Mouse (Mus musculus) hindbrain, embryonic 12.5 days (tissue): Measurements from ENCODE around the gene Syne1. TPM values are rescaled to one million over a fixed set of nuclear protein-coding genes. Genes with fewer than 3 reads are reported as not detected.

Source experiments
- ATAC-seq: fragments of 200-750 bp; cut with Nextera tagmentation; 2 replicates; pipeline ENCODE4 v1.8.0; 2017; ENCODE audit warnings: moderate TSS enrichment; ENCODE audit not compliant: low FRiP score
- H3K27ac ChIP-seq: fragments of 300-500 bp; sonication (generic); 2 replicates; pipeline ENCODE4 v1.5.1; 2016; ENCODE audit warnings: mild to moderate bottlenecking
- H3K27me3 ChIP-seq: fragments of 300-500 bp; sonication (generic); 2 replicates; pipeline ENCODE4 v1.6.1; 2016; ENCODE audit warnings: mild to moderate bottlenecking
- H3K36me3 ChIP-seq: fragments of 300-500 bp; sonication (generic); 2 replicates; pipeline ENCODE4 v1.6.1; 2016; ENCODE audit warnings: mild to moderate bottlenecking
- H3K4me1 ChIP-seq: fragments of 300-500 bp; sonication (generic); 2 replicates; pipeline ENCODE4 v1.6.1; 2016
- H3K4me2 ChIP-seq: fragments of 300-500 bp; sonication (generic); replicated peaks from 2 replicates; pipeline ENCODE4 v1.6.1; 2016; ENCODE audit warnings: mild to moderate bottlenecking
- H3K4me3 ChIP-seq: fragments of 300-500 bp; sonication (generic); 2 replicates; pipeline ENCODE4 v1.5.1; 2016; ENCODE audit warnings: mild to moderate bottlenecking
- H3K9ac ChIP-seq: fragments of 300-500 bp; sonication (generic); 2 replicates; pipeline ENCODE4 v1.6.1; 2016; ENCODE audit warnings: mild to moderate bottlenecking, moderate library complexity
- H3K9me3 ChIP-seq: fragments of 300-500 bp; sonication (generic); replicated peaks from 2 replicates; pipeline ENCODE4 v1.6.1; 2016; ENCODE audit warnings: mild to moderate bottlenecking
- WGBS: fragments of 180-500 bp; shearing (Covaris S2); methylation state at CpG from one replicate; pipeline ENCODE4 v1.1.7; 2016; 5-methylcytosine and 5-hydroxymethylcytosine counted together
- polyA plus RNA-seq: library from polyadenylated mRNA; unstranded; fragments of >200 nt; fragmentation: Nextera tagmentation; extraction: Ambion mirVana; gene quantifications from 2 replicates; pipeline ENCODE4 v1.2.1, GENCODE M21; 2016

The Syne1 gene
- polyA plus RNA-seq, 1 experiment from 2014 or later: 7.0 TPM

DNA sequence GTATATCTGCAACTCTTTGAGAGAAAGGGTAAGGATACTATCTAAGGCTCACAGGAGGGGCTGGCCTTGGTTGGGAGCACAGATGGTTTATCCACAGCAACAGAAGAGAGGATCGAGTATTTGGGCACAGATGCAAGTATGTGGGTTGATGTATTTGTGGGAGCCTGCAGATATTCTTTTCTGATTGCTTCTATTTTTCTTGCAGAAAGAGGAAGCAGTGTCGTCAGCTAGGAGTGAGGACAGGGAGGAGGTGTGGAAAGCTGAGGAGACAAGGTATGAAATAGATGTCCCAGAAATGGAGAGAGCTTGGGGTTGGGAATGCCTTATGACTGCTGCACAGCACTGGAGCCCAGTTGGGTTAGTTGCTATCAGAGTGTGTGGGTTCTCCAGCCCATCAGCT, 172.3 kb downstream of the Syne1 start:
- Histone ChIP-seq H3K4me1 (no peaks in the 10 kb centered on the region), H3K9ac (no peak overlapping the region), H3K4me3 (no peak overlapping the region), H3K9me3 (no peaks in the 10 kb centered on the region), H3K27ac (no peak overlapping the region), H3K27me3 (no peaks in the 10 kb centered on the region), H3K4me2 (no peak overlapping the region), H3K36me3 (no peaks in the 10 kb centered on the region)
- 76% methylated on average over 2 of the region's 2 CpGs for WGBS
- no peak for ATAC-seq

DNA sequence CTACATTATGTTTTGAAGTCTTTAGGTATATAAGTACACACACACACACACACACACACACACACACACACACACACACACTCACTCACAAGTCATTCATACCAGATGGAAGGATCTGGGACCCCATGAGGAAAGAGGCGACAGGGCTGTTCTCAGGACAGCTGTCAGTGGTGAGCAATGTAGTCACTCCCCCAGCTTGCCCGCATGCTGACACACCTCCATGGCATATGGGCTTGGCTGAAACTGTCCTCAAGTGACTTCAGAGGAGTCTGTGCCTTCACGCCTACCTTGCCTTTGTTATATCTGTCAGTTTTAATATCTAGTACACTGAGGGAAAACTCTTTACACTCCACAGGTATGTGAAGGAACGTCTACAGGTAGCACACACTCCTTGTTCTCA, 181.7 kb downstream of the Syne1 start:
- Histone ChIP-seq H3K4me1 (no peaks in the 10 kb centered on the region), H3K27ac (no peak overlapping the region), H3K27me3 (no peaks in the 10 kb centered on the region), H3K36me3 (no peaks in the 10 kb centered on the region), H3K9me3 (no peaks in the 10 kb centered on the region), H3K4me2 (no peak overlapping the region), H3K4me3 (no peak overlapping the region), H3K9ac (no peak overlapping the region)
- no peak for ATAC-seq
- 68% methylated on average over 4 of the region's 4 CpGs for WGBS

DNA sequence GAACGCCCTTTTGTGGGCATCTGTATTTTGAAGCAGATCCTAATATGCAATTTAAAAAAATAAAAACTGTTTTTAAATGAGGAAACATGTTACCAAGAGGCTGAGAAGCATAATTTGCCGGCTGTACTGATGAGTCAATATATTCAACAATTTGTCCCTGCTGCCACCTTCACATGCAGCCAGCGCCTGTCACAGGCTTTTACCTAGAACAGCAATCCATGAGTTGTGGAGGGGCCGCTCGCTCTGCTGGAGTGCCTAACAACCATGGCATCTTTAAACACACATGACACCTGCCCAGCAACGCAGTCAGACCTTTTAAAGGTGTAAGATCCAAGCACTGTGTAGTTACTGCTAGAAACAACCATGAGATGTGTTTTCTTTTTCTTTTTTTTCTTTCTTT, 183.0 kb downstream of the Syne1 start:
- H3K27ac ChIP-seq: no peak overlapping the region
- H3K4me3 ChIP-seq: no peak overlapping the region
- H3K9me3 ChIP-seq: no peaks in the 10 kb centered on the region
- WGBS: 73% methylated on average over 6 of the region's 6 CpGs
- ATAC-seq: no peak
- H3K4me2 ChIP-seq: no peak overlapping the region
- no peaks in the 10 kb centered on the region for H3K4me1 ChIP-seq
- H3K36me3 ChIP-seq: no peaks in the 10 kb centered on the region
- H3K9ac ChIP-seq: no peak overlapping the region
- no peaks in the 10 kb centered on the region for H3K27me3 ChIP-seq

DNA sequence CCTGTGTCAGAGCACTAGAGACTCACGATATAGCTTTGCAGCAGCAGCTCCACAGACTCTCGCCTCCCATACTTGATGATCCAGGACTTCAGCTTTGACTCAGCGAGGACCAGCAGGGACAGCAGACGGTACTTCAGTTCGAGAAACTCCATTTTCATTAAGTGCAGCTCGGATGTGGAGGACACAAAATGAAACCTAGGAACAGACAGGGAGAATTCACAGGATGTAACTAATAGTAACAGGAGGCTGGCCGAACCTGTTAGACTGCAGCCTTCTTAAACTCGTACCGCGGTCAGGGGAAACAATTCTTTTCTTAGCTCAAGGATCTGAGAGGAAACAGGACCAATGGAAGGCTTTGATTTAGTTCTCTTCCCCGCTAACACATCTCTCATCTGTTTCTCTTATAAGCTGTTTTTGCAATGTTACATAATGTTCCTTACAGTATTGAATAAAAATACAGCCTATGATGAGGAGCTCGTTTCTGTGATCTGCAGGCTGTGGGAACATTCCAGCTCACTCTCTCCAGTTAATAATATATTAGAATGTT, 183.7 kb downstream of the Syne1 start:
- H3K4me3 ChIP-seq: no peak overlapping the region
- H3K4me2 ChIP-seq: no peak overlapping the region
- no peaks in the 10 kb centered on the region for H3K9me3 ChIP-seq
- H3K27ac ChIP-seq: no peak overlapping the region
- 73% methylated on average over 12 of the region's 12 CpGs for WGBS
- H3K4me1 ChIP-seq: no peaks in the 10 kb centered on the region
- no peak for ATAC-seq
- no peaks in the 10 kb centered on the region for H3K27me3 ChIP-seq
- H3K9ac ChIP-seq: no peak overlapping the region
- no peaks in the 10 kb centered on the region for H3K36me3 ChIP-seq

DNA sequence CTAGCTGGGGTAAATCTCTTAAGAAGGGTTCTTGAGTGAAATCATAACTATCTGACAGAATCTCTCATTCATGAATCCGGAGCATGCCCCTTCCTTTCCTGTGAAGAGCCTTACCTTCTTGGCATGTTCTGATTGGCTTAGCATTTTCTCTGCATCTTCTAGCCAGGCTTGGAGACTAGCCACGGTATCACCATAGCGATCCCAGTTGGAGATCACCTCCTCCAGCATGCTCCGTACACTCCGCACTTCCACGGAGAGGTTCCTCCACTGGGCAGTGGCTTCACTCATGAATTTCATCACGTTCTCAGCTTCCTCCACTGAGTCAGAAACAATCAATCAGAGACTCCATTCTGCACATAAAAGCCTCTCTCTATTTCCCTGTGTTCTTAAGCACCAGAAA, 190.7 kb downstream of the Syne1 start:
- Histone ChIP-seq H3K4me2 (no peak overlapping the region), H3K9ac (no peak overlapping the region), H3K27ac (no peak overlapping the region), H3K4me3 (no peak overlapping the region), H3K9me3 (no peaks in the 10 kb centered on the region), H3K36me3 (no peaks in the 10 kb centered on the region), H3K4me1 (no peaks in the 10 kb centered on the region), H3K27me3 (no peaks in the 10 kb centered on the region)
- ATAC-seq: no peak
- 50% methylated on average over 7 of the region's 7 CpGs for WGBS

DNA sequence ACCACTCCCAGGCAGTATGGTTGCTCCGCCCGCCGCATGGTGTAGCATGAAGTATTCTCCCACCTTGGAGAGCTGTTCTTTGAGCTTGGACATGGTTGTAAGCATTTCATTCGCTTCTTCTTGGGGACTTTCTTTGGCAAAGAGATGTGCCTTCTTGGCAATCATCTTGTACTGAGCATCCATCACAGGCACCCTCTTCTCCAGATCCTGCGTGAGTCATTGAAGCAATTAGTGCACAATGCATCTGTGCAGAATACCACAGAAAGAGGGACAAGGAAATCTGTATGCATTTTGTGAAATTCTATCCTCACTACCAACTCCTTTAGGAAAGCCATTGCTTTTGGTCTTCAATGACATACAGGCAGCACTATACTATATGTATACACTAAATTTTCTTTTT, 194.7 kb downstream of the Syne1 start:
- H3K9ac ChIP-seq: no peak overlapping the region
- no peak for ATAC-seq
- no peaks in the 10 kb centered on the region for H3K4me1 ChIP-seq
- no peaks in the 10 kb centered on the region for H3K36me3 ChIP-seq
- H3K27ac ChIP-seq: no peak overlapping the region
- H3K27me3 ChIP-seq: no peaks in the 10 kb centered on the region
- H3K4me3 ChIP-seq: no peak overlapping the region
- H3K4me2 ChIP-seq: no peak overlapping the region
- WGBS: 86% methylated on average over 5 of the region's 5 CpGs
- no peaks in the 10 kb centered on the region for H3K9me3 ChIP-seq

DNA sequence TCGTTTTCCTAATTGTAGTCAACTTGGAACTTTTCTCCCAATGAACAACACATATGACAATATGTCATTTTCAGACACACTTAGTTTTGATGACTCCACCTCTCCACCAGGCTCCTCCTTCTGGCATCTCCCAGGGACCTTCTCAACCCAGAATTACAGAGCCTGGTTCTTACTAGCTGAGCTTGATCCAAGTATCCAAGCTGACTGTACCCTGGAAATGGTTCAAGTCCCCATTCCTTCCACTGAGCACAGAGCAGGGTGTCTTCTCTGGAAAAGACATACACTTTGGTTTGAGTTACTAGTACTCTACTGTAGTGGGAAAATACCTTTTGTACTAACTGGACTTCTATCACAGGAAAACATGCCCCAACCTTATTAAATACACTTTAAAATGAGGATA, 197.9 kb downstream of the Syne1 start:
- Histone ChIP-seq H3K27ac (no peak overlapping the region), H3K27me3 (no peaks in the 10 kb centered on the region), H3K4me3 (no peak overlapping the region), H3K4me2 (no peak overlapping the region), H3K9ac (no peak overlapping the region), H3K4me1 (no peaks in the 10 kb centered on the region), H3K36me3 (no peaks in the 10 kb centered on the region), H3K9me3 (no peaks in the 10 kb centered on the region)
- ATAC-seq: no peak
- 96% methylated on average over 1 of the region's 1 CpGs for WGBS

DNA sequence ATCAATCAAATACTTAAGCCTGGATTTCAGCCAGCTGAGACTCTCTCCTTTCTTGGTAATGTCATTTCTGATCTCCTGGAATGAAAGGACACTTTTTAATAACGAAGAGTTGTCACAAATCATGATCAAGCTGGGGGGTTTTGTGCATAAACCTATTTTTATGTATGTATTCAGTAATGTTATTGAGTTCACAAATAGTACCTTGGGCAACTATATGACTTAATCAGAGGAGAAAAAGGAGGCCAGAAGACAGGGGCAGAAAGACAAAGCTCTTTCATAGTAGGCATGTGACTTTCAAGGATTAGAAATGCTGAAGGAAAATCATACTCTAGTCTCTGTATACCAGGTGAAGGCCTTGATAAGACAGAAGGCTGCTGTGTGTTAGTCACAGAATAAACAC, 204.4 kb downstream of the Syne1 start:
- H3K27ac ChIP-seq: no peak overlapping the region
- no peaks in the 10 kb centered on the region for H3K4me1 ChIP-seq
- H3K27me3 ChIP-seq: no peaks in the 10 kb centered on the region
- no peaks in the 10 kb centered on the region for H3K36me3 ChIP-seq
- ATAC-seq: no peak
- H3K9me3 ChIP-seq: no peaks in the 10 kb centered on the region
- 57% methylated on average over 1 of the region's 1 CpGs for WGBS
- no peak overlapping the region for H3K4me3 ChIP-seq
- no peak overlapping the region for H3K4me2 ChIP-seq
- H3K9ac ChIP-seq: no peak overlapping the region

DNA sequence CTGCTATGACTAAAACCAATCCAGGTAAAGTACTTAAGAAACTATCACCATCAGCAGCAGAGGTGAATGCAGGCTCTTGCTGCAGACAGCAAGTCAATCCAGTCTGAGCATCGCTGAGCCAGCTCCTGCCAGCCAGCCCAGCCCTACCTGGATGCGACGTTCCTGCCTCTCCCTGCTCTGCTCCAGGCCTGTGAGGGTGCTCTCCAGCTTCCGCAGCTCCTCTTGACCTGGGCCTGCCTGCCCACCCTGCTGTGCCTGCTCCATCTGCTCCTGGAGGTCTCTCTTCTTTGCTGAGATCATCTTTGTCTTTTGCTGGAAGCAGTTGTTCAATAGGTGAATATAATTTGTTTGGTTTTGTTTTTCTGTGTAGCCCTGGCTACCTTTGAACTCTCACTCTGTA, 208.1 kb downstream of the Syne1 start:
- no peak overlapping the region for H3K4me2 ChIP-seq
- no peak overlapping the region for H3K27ac ChIP-seq
- H3K9me3 ChIP-seq: no peaks in the 10 kb centered on the region
- no peaks in the 10 kb centered on the region for H3K27me3 ChIP-seq
- H3K4me3 ChIP-seq: no peak overlapping the region
- 62% methylated on average over 4 of the region's 4 CpGs for WGBS
- no peak for ATAC-seq
- H3K36me3 ChIP-seq: no peaks in the 10 kb centered on the region
- no peak overlapping the region for H3K9ac ChIP-seq
- no peaks in the 10 kb centered on the region for H3K4me1 ChIP-seq

DNA sequence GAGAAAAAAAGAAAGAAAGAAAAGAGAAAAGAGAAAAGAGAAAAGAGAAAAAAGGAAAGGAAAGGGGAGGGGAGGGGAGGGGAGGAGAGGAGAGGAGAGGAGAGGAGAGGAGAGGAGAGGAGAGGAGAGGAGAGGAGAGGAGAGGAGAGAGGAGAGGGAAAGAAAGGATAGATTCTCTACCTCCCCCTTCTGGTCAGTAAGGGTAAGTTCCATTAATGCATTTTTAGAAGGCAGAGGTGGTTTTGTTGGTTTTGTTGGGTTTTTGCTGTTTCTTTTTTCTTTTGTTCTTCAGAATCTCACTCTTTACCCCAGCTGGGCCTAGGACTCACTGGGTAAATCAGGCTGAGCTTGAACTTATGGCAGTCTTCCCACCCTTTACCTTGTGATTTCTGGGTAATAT, 214.9 kb downstream of the Syne1 start:
- no peak for ATAC-seq
- no peaks in the 10 kb centered on the region for H3K9me3 ChIP-seq
- H3K9ac ChIP-seq: no peak overlapping the region
- H3K27me3 ChIP-seq: no peaks in the 10 kb centered on the region
- H3K4me3 ChIP-seq: no peak overlapping the region
- no peak overlapping the region for H3K4me2 ChIP-seq
- no peaks in the 10 kb centered on the region for H3K36me3 ChIP-seq
- H3K4me1 ChIP-seq: no peaks in the 10 kb centered on the region
- no peak overlapping the region for H3K27ac ChIP-seq

DNA sequence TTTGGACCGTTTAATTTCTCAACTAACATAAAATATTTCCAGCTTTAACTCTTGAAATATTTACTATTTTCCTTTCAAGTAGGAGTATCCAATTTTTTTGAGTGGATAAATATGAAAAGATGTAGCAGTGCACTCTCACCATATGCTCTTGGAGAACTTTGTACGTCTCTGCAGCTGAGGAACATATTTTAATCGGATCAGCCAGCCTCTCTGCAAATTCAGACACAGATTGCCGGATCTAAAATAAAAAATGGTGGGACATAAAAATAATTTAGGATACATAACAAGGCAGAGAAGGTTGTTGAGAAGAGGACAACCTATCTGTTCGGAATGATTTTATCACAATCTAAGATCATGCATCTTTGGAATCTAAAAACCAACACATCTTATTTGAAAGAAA, 218.5 kb downstream of the Syne1 start:
- Histone ChIP-seq H3K4me3 (no peak overlapping the region), H3K27ac (no peak overlapping the region), H3K36me3 (no peaks in the 10 kb centered on the region), H3K27me3 (no peaks in the 10 kb centered on the region), H3K4me1 (no peaks in the 10 kb centered on the region), H3K9me3 (no peaks in the 10 kb centered on the region), H3K9ac (no peak overlapping the region), H3K4me2 (no peak overlapping the region)
- ATAC-seq: no peak
- WGBS: 90% methylated on average over 5 of the region's 5 CpGs

DNA sequence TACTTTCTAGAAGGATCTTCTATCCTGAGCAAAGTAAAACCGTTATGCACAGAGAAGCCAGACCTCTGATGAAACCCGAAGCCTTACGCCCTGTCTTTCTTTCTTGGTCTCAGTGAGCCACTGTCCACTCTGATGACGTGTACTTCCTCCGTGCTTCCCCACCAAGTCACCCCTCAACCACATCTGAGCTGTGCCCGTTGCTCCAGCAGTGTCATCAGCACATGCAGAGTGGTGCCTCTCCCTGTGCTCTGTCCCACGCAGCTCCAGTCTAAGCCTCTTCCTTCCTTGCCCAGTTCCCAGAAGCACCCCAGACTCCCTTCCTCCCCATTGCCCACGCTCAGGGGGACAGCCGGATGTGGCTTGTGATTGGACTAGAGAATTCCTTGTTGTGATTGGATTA, 224.6 kb downstream of the Syne1 start:
- no peak for ATAC-seq

DNA sequence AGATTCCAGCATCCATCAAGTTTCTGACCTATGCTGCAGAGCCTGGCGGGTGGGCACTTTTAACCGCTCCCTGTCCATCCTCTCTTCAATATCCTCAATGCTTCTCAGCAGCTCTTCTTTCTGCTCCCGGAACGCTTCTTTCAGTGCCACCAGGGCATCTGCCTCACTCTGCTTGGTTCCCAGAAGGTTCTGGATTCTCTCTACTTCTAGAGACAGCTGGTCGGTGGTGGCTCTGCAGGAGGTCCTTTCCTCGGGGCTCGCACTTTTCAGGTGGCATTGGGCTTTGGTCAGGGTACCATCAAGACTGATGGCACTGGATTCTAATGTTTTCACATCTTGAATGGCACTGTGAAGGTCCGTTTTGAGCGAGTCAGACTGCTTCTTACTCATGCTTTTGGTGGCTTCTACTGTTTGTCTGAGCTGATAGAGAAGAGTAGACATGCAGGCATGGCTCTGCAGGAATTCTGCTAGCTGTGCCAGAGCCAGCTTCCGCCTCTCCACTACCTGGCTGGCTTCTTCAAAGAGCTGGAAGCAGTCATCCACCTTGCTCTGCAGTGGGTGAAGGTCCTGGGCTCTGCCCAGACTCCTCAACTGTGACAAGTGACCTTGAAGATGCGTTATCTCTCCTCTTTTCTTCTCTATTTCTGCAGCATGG, 227.4 kb downstream of the Syne1 start:
- no peak overlapping the region for H3K4me2 ChIP-seq
- H3K9ac ChIP-seq: no peak overlapping the region
- no peaks in the 10 kb centered on the region for H3K27me3 ChIP-seq
- no peaks in the 10 kb centered on the region for H3K36me3 ChIP-seq
- no peak overlapping the region for H3K27ac ChIP-seq
- no peak for ATAC-seq
- 86% methylated on average over 11 of the region's 11 CpGs for WGBS
- no peak overlapping the region for H3K4me3 ChIP-seq
- H3K9me3 ChIP-seq: no peaks in the 10 kb centered on the region
- H3K4me1 ChIP-seq: no peaks in the 10 kb centered on the region

More for the DNA sequence above, 224.6 kb downstream of the Syne1 start:
- Histone ChIP-seq H3K9ac (no peak overlapping the region), H3K9me3 (no peaks in the 10 kb centered on the region), H3K27ac (no peak overlapping the region), H3K36me3 (no peaks in the 10 kb centered on the region), H3K27me3 (no peaks in the 10 kb centered on the region), H3K4me1 (no peaks in the 10 kb centered on the region), H3K4me3 (no peak overlapping the region), H3K4me2 (no peak overlapping the region)
- WGBS: 81% methylated on average over 9 of the region's 9 CpGs
